Mouse (Mus musculus): Measurements from ENCODE around the gene Tm9sf2. TPM values are rescaled to one million over a fixed set of nuclear protein-coding genes. Genes with fewer than 3 reads are reported as not detected.
"Not testable (repeated sequence)": the region's sequence is repeated elsewhere in the genome, so short reads cannot be mapped to it uniquely, and the experiment has no call there.

The Tm9sf2 gene
- total and polyA plus RNA-seq, 3 experiments = 76.0 to 162 (median 131) TPM

GRCm38 (mm10) chr14:122064519-122064918 lies 42.3 kb upstream of the Tm9sf2 start:
- no peak for DNase-seq (ENCODE audit: low spot score)
- ATAC-seq (ENCODE audit: extremely low read depth, insufficient number of reproducible peaks, low FRiP score, poor library complexity, severe bottlenecking) = peak; percentile 56

DNA sequence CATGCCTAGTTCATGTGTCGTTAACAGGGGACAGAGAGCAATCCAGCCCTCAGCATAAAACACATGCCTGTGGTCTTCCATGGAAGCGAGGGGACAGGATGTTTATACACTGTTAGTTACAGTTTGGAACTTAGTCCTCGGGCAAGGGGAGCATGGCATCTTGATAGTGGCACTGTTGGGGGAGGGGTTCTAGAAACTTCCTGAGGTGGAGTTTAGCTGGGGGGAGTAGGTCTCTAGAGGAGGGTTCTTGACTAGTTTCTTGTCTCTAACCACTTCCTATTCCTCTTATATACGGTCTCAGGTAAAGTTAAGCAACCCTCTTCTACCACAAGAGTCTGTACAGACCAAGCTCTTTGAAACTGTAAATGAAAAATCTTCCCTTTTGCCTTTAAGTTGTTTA lies 40.6 kb upstream of the Tm9sf2 start:
- H3K36me3 ChIP-seq (replicated peaks) = no peaks in the 10 kb centered on the region
- H3K4me1 ChIP-seq (ENCODE audit: insufficient read depth, low read depth, low read length) = peaks cover 34% of the 10 kb centered on the region
- no peaks in the 10 kb centered on the region for H3K9me3 ChIP-seq (replicated peaks)
- no peak for DNase-seq (ENCODE audit: low spot score)
- H3K4me3 ChIP-seq (ENCODE audit: low read depth, low read length) = no peak overlapping the region
- ATAC-seq (ENCODE audit: extremely low read depth, insufficient number of reproducible peaks, low FRiP score, poor library complexity, severe bottlenecking) = no peak
- H3K27me3 ChIP-seq (ENCODE audit: insufficient read depth, low read length) = peaks cover 52% of the 10 kb centered on the region
- no peak for TF ChIP-seq POLR2AphosphoS5 (IDR thresholded peaks at IDR 0.05; ENCODE audit: insufficient replicate concordance, low read depth, low read length)
- TF ChIP-seq GATA2 (IDR thresholded peaks at IDR 0.05; ENCODE audit: borderline replicate concordance, low read depth, low read length) = no peak
- TF ChIP-seq CTCF (IDR thresholded peaks at IDR 0.05; ENCODE audit: low read depth, low read length) = no peak
- TF ChIP-seq TAL1 (conservative IDR thresholded peaks at IDR 0.05; ENCODE audit: low read depth, low read length) = no peak
- no peak for TF ChIP-seq GATA1 (IDR thresholded peaks at IDR 0.05; ENCODE audit: borderline replicate concordance, low read length)

More at GRCm38 (mm10) chr14:122064519-122064918, 42.3 kb upstream of the Tm9sf2 start:
- Histone ChIP-seq H3K9me3 (replicated peaks) (no peaks in the 10 kb centered on the region), H3K4me3 (ENCODE audit: low read depth, low read length) (no peak overlapping the region), H3K4me1 (ENCODE audit: insufficient read depth, low read depth, low read length) (peaks cover 41% of the 10 kb centered on the region), H3K36me3 (replicated peaks) (no peaks in the 10 kb centered on the region), H3K27me3 (ENCODE audit: insufficient read depth, low read length) (peaks cover 37% of the 10 kb centered on the region)
- TF ChIP-seq POLR2AphosphoS5 (IDR thresholded peaks at IDR 0.05; ENCODE audit: insufficient replicate concordance, low read depth, low read length) = no peak
- no peak for TF ChIP-seq GATA1 (IDR thresholded peaks at IDR 0.05; ENCODE audit: borderline replicate concordance, low read length)
- TF ChIP-seq TAL1 (conservative IDR thresholded peaks at IDR 0.05; ENCODE audit: low read depth, low read length) = no peak
- peak; percentile 95 for TF ChIP-seq CTCF (IDR thresholded peaks at IDR 0.05; ENCODE audit: low read depth, low read length)
- TF ChIP-seq GATA2 (IDR thresholded peaks at IDR 0.05; ENCODE audit: borderline replicate concordance, low read depth, low read length) = no peak

DNA sequence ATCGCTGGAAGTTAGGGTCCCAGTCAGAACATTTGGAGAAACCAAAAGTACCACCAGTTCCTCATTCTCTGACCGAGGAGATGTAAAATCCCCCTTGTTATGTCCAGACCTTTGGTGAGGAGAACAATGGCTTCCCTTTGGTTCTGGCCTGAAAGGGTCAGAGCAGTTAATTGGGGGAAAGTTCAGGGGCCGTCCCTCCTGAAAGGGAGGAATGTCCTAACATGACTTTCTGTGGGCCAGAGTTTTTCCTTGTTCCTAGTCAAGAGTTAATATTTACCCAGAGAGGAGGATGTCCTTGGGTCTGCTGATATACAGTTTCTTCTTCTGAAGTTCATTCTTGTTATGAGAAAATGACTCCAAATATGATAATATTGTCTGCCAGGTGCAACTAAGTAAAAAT lies 38.8 kb upstream of the Tm9sf2 start:
- not testable (repeated sequence) for H3K9me3 ChIP-seq (replicated peaks); H3K4me3 ChIP-seq (ENCODE audit: low read depth, low read length); ATAC-seq (ENCODE audit: extremely low read depth, insufficient number of reproducible peaks, low FRiP score, poor library complexity, severe bottlenecking); H3K36me3 ChIP-seq (replicated peaks); DNase-seq (ENCODE audit: low spot score)
- peaks cover 57% of the 10 kb centered on the region for H3K27me3 ChIP-seq (ENCODE audit: insufficient read depth, low read length)
- peaks cover 30% of the 10 kb centered on the region for H3K4me1 ChIP-seq (ENCODE audit: insufficient read depth, low read depth, low read length)

DNA sequence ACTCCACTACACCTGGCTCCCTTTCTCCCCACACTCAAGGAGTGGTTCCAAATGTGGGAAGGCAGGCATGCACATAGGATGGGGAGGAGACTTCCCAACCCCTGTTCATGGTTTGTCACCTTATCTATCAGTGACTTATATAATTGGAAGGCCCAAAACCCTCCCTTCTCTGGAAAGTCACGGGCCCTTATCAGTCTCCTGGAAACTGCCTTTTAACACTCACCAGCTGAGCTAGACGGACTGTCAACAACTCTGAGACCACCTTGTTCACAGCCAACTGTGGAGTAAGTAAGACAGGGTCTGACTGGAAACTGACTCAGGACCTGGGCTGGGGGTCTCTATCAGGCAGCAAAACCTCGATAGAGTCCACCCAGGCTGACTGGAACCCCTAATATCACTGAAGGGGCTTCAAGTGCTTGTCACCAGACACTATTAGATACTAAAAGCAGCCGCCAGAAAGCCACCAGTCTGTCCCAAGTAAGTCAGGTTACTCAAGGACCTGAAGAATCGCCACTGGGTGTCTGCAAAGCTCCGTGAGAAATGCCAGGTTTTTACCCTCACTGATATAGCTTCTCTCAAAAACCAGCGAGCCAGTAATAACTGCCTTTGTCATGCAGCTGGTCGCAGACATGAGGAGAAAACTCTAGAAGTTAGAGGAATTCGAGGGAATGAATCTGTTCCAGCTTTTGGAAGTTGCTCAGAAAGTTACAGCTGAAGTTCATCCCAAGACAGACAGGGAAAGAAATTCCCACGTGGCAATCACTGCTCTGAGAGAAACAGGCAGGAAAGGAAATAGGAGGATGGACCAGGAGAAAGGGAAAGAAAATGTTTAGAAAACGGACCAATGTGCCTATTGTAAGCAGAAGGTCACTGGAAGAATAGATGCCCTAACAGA lies 37.8 kb upstream of the Tm9sf2 start:
- DNase-seq (ENCODE audit: low spot score) (no peak), ATAC-seq (ENCODE audit: extremely low read depth, insufficient number of reproducible peaks, low FRiP score, poor library complexity, severe bottlenecking) (no peak)
- TF ChIP-seq GATA2 (IDR thresholded peaks at IDR 0.05; ENCODE audit: borderline replicate concordance, low read depth, low read length) (no peak), CTCF (IDR thresholded peaks at IDR 0.05; ENCODE audit: low read depth, low read length) (no peak), TAL1 (conservative IDR thresholded peaks at IDR 0.05; ENCODE audit: low read depth, low read length) (no peak), GATA1 (IDR thresholded peaks at IDR 0.05; ENCODE audit: borderline replicate concordance, low read length) (no peak), POLR2AphosphoS5 (IDR thresholded peaks at IDR 0.05; ENCODE audit: insufficient replicate concordance, low read depth, low read length) (no peak)

GRCm38 (mm10) chr14:122069948-122070347 lies 36.9 kb upstream of the Tm9sf2 start:
- H3K27me3 ChIP-seq (ENCODE audit: insufficient read depth, low read length) = peaks cover 68% of the 10 kb centered on the region
- H3K4me3 ChIP-seq (ENCODE audit: low read depth, low read length) = no peak overlapping the region
- TF ChIP-seq GATA1 (IDR thresholded peaks at IDR 0.05; ENCODE audit: borderline replicate concordance, low read length) (no peak), GATA2 (IDR thresholded peaks at IDR 0.05; ENCODE audit: borderline replicate concordance, low read depth, low read length) (no peak), CTCF (IDR thresholded peaks at IDR 0.05; ENCODE audit: low read depth, low read length) (no peak), TAL1 (conservative IDR thresholded peaks at IDR 0.05; ENCODE audit: low read depth, low read length) (no peak), POLR2AphosphoS5 (IDR thresholded peaks at IDR 0.05; ENCODE audit: insufficient replicate concordance, low read depth, low read length) (no peak)
- H3K4me1 ChIP-seq (ENCODE audit: insufficient read depth, low read depth, low read length) = peaks cover 23% of the 10 kb centered on the region
- no peak for DNase-seq (ENCODE audit: low spot score)
- no peaks in the 10 kb centered on the region for H3K36me3 ChIP-seq (replicated peaks)
- H3K9me3 ChIP-seq (replicated peaks) = no peaks in the 10 kb centered on the region
- ATAC-seq (ENCODE audit: extremely low read depth, insufficient number of reproducible peaks, low FRiP score, poor library complexity, severe bottlenecking) = no peak

More for the DNA sequence above, 37.8 kb upstream of the Tm9sf2 start:
- peaks cover 64% of the 10 kb centered on the region for H3K27me3 ChIP-seq (ENCODE audit: insufficient read depth, low read length)
- H3K36me3 ChIP-seq (replicated peaks) = no peaks in the 10 kb centered on the region
- no peak overlapping the region for H3K4me3 ChIP-seq (ENCODE audit: low read depth, low read length)
- H3K4me1 ChIP-seq (ENCODE audit: insufficient read depth, low read depth, low read length) = peaks cover 27% of the 10 kb centered on the region
- H3K9me3 ChIP-seq (replicated peaks) = no peaks in the 10 kb centered on the region

- H3K4me1 ChIP-seq (ENCODE audit: insufficient read depth, low read depth, low read length) = peaks cover 5% of the 10 kb centered on the region; the same call in 1 of the 2 replicates
- no peaks in the 10 kb centered on the region for H3K36me3 ChIP-seq (replicated peaks)
- no peak for ATAC-seq (ENCODE audit: extremely low read depth, insufficient number of reproducible peaks, low FRiP score, poor library complexity, severe bottlenecking)
- no peaks in the 10 kb centered on the region for H3K9me3 ChIP-seq (replicated peaks)
- no peak for DNase-seq (ENCODE audit: low spot score)
- peaks cover 68% of the 10 kb centered on the region for H3K27me3 ChIP-seq (ENCODE audit: insufficient read depth, low read length)
- H3K4me3 ChIP-seq (ENCODE audit: low read depth, low read length) = no peak overlapping the region
- no peak for TF ChIP-seq GATA2 (IDR thresholded peaks at IDR 0.05; ENCODE audit: borderline replicate concordance, low read depth, low read length)
- TF ChIP-seq TAL1 (conservative IDR thresholded peaks at IDR 0.05; ENCODE audit: low read depth, low read length) = no peak
- no peak for TF ChIP-seq CTCF (IDR thresholded peaks at IDR 0.05; ENCODE audit: low read depth, low read length)
Observed at GRCm38 (mm10) chr14:122073422-122073821, 33.4 kb upstream of the Tm9sf2 start.
